Mouse (Mus musculus) heart, adult 11 months (tissue): ENCODE measurements around the gene Odf3l2.

Experiments used
- DNase-seq: peaks from one replicate; pipeline ENCODE4 v3.0.0; 2022

Odf3l2 gene

GRCm38 (mm10) chr10:79625398-79625797 is 20.1 kb downstream of the Odf3l2 start:
- no peak for DNase-seq

- peak; percentile 95 for DNase-seq
These were observed 21.6 kb downstream of the Odf3l2 start for GRCm38 (mm10) chr10:79623950-79624349.

- DNase-seq = no peak
These were observed 29.2 kb downstream of the Odf3l2 start for GRCm38 (mm10) chr10:79616376-79616775.

- no peak for DNase-seq
These were observed 29.7 kb downstream of the Odf3l2 start for GRCm38 (mm10) chr10:79615860-79616259.

GRCm38 (mm10) chr10:79614305-79614643 is 31.3 kb downstream of the Odf3l2 start:
- DNase-seq = no peak

DNA sequence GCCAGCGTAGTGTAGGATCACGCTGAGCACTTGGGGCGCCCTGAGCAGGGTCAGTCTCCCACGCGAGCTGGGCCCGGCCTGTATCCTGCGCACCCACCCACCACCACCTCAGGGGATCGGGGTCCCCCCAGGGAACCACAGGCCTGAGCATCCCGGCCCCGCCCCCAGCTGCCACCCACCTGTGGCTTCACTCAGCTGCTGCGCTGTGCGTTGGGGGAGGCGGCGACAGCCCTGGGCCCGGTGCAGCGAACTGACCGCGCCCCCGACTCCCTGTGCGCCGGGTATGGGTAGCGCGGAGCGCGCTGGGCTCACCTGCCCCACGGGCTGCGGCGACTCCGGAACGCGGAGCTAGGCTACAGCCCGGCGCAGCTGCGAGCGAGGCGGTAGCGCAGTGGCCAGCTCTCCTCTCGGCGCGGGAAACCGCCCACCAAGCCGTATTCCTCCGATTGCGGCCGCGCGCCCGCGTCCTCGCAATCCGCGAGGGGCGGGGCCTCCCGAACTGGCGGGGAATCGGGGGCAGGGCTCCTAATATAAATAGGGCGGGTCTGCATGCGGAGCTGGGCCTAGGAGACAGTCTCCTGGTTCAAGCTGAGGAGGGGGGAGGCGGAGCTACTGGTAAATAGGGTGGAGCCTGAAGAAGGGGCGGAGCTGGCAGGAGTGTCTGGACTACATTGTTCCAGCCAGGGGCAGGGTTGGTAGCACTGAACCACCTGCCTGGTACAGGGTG is 31.8 kb downstream of the Odf3l2 start, which contains the start of gene C2cd4c:
Gene C2cd4c (minus strand): TSS at position 448 of the 727 bp plus-strand sequence.
- peak; percentile 93 for DNase-seq

- DNase-seq = no peak
These were observed 33.1 kb downstream of the Odf3l2 start for GRCm38 (mm10) chr10:79612192-79613135.

DNA sequence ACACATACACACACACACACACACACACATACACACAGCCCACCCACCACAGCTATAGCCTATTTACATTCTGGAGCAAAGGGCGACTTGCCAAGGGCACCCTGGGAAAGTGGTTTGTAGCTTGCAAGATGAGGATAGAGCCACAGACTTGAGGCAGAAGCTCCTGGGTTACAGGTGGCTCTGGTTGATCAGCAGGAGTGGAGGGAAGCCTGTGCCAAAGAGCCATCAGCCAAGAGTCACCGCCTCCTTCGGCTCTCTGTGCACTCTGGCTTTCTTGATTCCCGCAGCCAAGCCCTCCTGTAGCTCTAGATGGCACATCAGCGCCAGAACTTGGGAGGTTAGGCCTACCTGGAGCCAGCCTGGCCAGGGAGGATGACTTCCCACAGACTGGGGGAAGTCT is 34.2 kb downstream of the Odf3l2 start:
- no peak for DNase-seq

- DNase-seq = no peak
These were observed 36.3 kb downstream of the Odf3l2 start for GRCm38 (mm10) chr10:79609276-79609675.

DNA sequence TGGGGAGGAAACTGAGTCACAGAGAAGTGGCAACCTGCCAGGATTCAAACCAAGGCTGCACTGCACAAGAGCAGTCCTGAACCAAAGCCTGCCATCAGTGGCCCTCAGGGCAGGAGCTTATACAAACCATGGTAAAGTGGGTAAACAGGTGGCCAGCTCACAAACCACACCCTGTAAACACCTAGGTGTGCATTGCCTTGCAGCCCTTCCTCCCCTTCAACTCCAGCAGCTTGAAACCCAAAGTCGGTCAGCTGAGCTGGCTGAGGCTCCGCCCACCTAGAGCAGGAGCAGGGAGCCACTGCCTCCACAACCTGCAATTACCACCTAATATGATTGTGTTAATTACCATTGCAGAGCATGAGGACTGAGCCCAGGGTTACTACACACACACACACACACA is 37.6 kb downstream of the Odf3l2 start:
- DNase-seq = no peak

GRCm38 (mm10) chr10:79606537-79606936 is 39.0 kb downstream of the Odf3l2 start:
- no peak for DNase-seq

DNA sequence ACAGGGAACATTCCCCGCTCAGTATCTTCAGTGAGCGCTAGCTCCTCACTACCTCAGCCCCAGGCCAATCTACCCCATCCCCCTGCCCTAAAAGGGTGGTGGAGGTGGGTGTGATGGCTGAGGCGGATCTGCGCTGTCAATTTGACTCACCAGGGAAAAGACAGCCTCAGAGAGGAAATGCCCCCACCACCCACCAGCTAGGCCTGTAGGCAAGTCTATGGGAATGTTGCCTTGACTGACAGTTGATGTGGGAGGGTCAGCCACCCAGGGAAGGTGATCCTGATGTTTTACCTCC is 47.7 kb downstream of the Odf3l2 start:
- DNase-seq = no peak

DNA sequence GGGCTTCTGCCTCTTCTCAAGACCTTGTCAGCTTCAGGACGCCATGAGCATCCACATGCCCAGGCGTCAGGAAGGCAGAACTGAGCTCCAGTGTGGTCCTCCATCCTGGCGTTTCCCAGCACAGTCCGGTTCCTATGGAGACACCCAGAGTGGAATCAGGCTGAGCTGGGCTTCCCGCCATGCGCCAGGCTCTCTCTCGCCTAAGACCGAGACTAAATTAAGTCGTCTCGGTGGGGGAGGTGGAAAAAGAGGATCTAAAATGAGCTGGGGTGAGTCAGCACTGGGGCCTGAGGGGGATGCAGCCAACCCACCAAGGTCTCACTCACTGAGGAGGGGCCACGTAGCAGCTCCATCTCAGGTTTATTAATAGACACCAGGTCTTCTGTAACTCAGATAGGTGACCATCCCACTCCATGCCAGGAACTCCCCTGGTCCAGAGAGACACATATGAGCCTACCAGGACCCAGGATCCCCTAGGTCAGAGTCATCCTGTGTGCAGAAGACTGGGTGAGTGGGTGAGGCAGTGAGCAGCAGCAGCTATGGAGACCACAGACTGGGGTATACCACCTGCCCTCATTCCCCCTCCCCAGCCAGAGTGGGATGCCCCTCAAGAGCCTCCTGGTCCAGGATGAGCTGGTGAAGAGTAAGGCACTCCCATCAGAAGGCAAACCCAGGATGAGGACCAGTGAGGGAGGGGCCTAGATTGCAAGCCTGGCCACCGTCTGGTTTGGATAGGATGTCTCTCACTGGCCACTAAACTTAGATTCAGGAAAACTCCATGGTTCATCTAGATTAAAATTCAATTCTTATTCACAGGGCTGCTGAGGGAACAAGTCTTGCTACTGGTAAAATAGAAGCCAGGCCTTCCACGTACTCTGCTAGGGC is 48.2 kb downstream of the Odf3l2 start:
- DNase-seq = no peak

DNA sequence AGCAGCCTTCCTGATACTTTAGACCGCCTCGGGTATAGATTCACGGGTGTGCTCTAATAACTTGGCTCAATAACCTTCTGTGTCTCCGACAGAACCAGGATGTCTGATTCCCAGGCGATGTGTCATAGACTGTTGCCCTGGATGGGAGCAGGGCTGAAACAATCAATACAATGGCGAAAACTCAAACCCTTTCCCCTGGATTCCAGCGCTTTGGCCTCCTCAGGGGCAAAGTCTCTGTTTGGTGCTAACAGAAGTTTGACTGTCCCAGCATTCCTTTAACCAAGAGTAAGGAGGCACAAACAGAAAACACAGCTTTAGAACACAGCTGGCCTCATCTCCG is 50.0 kb downstream of the Odf3l2 start:
- DNase-seq = no peak

- no peak for DNase-seq
These were observed 50.5 kb downstream of the Odf3l2 start for GRCm38 (mm10) chr10:79594872-79595589.

DNA sequence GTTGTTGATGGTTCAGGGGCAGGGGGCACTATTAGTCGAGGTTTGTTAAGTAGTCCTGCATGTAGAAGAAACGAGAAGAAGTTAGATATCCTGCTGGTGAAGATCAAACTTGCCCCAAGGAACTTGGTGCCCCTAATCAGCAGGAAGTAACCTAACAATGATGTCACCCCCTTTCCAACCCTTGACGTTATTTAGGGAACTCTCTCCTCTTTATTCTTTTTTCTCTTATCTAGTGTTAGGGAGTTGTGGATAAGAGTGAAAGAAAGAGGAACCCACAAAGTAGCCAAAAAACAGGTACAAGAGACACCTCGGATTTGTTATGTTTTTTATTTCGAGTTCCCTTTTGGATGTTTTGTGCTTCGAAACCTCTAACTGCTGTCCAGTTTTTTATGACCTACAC is 51.4 kb downstream of the Odf3l2 start:
- DNase-seq = no peak

GRCm38 (mm10) chr10:79590702-79591101 is 54.8 kb downstream of the Odf3l2 start:
- no peak for DNase-seq
